Comparison of ENCODE assay signal across 8 mouse cellular contexts in the genomic region with DNA sequence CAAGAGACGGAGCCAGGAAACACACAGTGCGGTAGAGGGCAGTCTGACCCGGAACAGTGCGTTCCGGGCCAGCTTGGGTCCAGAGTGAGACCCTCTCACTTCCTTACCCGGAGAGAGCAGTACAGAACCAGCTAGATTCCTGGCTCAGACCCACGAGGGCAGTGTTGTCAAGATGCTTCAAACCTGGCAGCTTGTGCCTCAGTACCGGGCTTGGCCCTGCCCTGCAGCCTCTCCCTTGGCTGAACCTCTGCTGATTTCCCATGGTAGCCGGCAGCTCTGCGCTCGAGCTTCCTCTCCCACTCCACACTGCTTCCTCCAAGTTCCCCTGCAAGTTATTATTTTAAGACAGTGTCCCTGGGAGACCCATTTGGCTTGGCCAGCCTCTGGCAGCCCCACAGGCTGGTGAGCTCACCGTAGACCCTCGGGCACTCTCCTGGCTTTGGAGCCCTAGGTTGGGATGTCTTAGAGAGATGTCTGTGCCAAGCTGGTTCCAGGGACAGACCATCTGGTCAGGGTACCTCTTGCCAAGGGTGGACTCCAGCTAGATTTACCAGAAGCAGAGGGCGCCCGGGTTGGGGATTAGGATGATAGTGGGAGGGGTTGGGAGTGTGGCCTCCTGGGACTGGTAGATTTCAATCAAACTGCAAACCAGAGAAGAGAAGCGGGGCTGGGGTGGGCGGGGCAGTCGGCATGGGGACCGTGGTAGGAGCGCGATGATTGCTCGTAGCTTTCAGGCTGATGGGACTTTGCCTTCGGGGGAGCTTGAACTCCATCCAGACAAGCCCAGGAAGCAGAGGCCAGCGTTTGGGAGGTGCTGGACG. TPM values are rescaled to one million over a fixed set of nuclear protein-coding genes. Genes with fewer than 3 reads are reported as not detected.
DNase-seq lines count a peak whose midpoint lies in the region; ATAC-seq lines count a peak whose summit lies in the region.

No protein-coding gene starts in this region.

- H3K4me2 ChIP-seq in forebrain, embryonic 11.5 days (ENCODE audit: low read depth, low read length, severe bottlenecking) = peak overlapping the region; percentile 39
- peak overlapping the region; percentile 40 for H3K4me2 ChIP-seq in limb, embryonic 12.5 days
- peak overlapping the region; percentile 46 for H3K4me2 ChIP-seq in stomach, embryonic 15.5 days

- intact Hi-C loops in heart, postnatal 25 days (cut with DNase I) = no loop called here

- no peak overlapping the region for H3K9ac ChIP-seq in forebrain, embryonic 11.5 days (ENCODE audit: low read length)
- no peak overlapping the region for H3K9ac ChIP-seq in limb, embryonic 12.5 days (replicated peaks)
- no peak overlapping the region for H3K9ac ChIP-seq in stomach, embryonic 15.5 days

- no peaks in the 10 kb centered on the region for H3K27me3 ChIP-seq in forebrain, embryonic 11.5 days (ENCODE audit: control insufficient read depth, insufficient read depth, low read length)
- peaks cover 17% of the 10 kb centered on the region for H3K27me3 ChIP-seq in limb, embryonic 12.5 days
- H3K27me3 ChIP-seq in stomach, embryonic 15.5 days (replicated peaks) = no peaks in the 10 kb centered on the region

- 18% methylated on average over 25 of the region's 25 CpGs for WGBS in forebrain, embryonic 11.5 days
- WGBS in limb, embryonic 12.5 days = 23% methylated on average over 25 of the region's 25 CpGs
- WGBS in stomach, embryonic 15.5 days = 20% methylated on average over 25 of the region's 25 CpGs

- peaks cover 7% of the 10 kb centered on the region; the same call in 1 of the 2 replicates for H3K4me1 ChIP-seq in forebrain, embryonic 11.5 days (replicated peaks; ENCODE audit: control insufficient read depth, insufficient read depth, low read length)
- peaks cover 14% of the 10 kb centered on the region; the same call in 1 of the 2 replicates for H3K4me1 ChIP-seq in limb, embryonic 12.5 days (replicated peaks)
- H3K4me1 ChIP-seq in stomach, embryonic 15.5 days = peaks cover 6% of the 10 kb centered on the region; the same call in 1 of the 2 replicates

- peak; percentile 9 for DNase-seq in urinary bladder, postnatal 14 days (ENCODE audit: low spot score)
- DNase-seq in urinary bladder, adult 18-20 months (ENCODE audit: low spot score in 2 of 2) = no peak
- no peak for DNase-seq in forebrain, embryonic 11.5 days (ENCODE audit: low spot score)
- peak; percentile 14 for DNase-seq in heart, postnatal 25 days (ENCODE audit: low spot score)
- no peak for DNase-seq in layer of hippocampus, postnatal 36 days
- no peak for DNase-seq in urinary bladder, adult 2 months (ENCODE audit: low spot score)

- H3K9me3 ChIP-seq in forebrain, embryonic 11.5 days (ENCODE audit: control insufficient read depth, low read length) = no peaks in the 10 kb centered on the region
- H3K9me3 ChIP-seq in limb, embryonic 12.5 days = no peaks in the 10 kb centered on the region
- H3K9me3 ChIP-seq in stomach, embryonic 15.5 days = no peaks in the 10 kb centered on the region

- H3K4me3 ChIP-seq in forebrain, embryonic 11.5 days (ENCODE audit: low read depth, low read length) = no peak overlapping the region
- H3K4me3 ChIP-seq in limb, embryonic 12.5 days (replicated peaks) = peak overlapping the region; percentile 7; the same call in 1 of the 2 replicates
- H3K4me3 ChIP-seq in stomach, embryonic 15.5 days (replicated peaks) = no peak overlapping the region; the same call in 1 of the 2 replicates

- ATAC-seq in forebrain, embryonic 11.5 days (replicated peaks; ENCODE audit: low FRiP score) = no peak
- no peak for ATAC-seq in limb, embryonic 12.5 days (ENCODE audit: insufficient number of reproducible peaks, insufficient read depth, low FRiP score, low TSS enrichment, low read depth)
- peak; percentile 29; the same call in 1 of the 2 replicates for ATAC-seq in stomach, embryonic 15.5 days (ENCODE audit: insufficient read depth, low FRiP score, low read depth)

- no peaks in the 10 kb centered on the region for H3K36me3 ChIP-seq in forebrain, embryonic 11.5 days (ENCODE audit: control insufficient read depth, insufficient read depth, low read length)
- H3K36me3 ChIP-seq in limb, embryonic 12.5 days = no peaks in the 10 kb centered on the region
- H3K36me3 ChIP-seq in stomach, embryonic 15.5 days = no peaks in the 10 kb centered on the region

- no peak overlapping the region for H3K27ac ChIP-seq in forebrain, embryonic 11.5 days (ENCODE audit: low read depth, low read length)
- H3K27ac ChIP-seq in limb, embryonic 12.5 days = no peak overlapping the region
- H3K27ac ChIP-seq in stomach, embryonic 15.5 days = no peak overlapping the region

RNA-seq across cellular contexts. Expression of a gene that starts 35.1 kb away (rescaled TPM):
- 6.9 and 8.1 TPM in 2 replicates for polyA plus RNA-seq in forebrain, embryonic 11.5 days (2014; fragmentation: Nextera tagmentation; extraction: Ambion mirVana)
- total RNA-seq in heart, postnatal 25 days (2021) = 10 to 100 TPM in 1 of 2 experiments, 1 to 10 TPM in 1; 8.6 to 12.3 TPM
- polyA plus RNA-seq in limb, embryonic 12.5 days (2016; fragmentation: Nextera tagmentation; extraction: Ambion mirVana) = 3.8 and 4.1 TPM in 2 replicates
- polyA plus RNA-seq in stomach, embryonic 15.5 days (2015; fragmentation: Nextera tagmentation; extraction: Ambion mirVana) = 14.7 and 15.6 TPM in 2 replicates
- 100 to 1,000 TPM in 1 of 2 experiments, 10 to 100 TPM in 1; 83.4 to 109 TPM for total RNA-seq in layer of hippocampus, postnatal 36 days (2021)
- polyA plus RNA-seq in urinary bladder, adult 2 months (2012; rRNA removed) = 33.0 and 37.0 TPM in 2 replicates

RNA-seq across cellular contexts. Expression of a gene that starts 40.5 kb away (rescaled TPM):
- not detected in 2 replicates for polyA plus RNA-seq in forebrain, embryonic 11.5 days (2014; fragmentation: Nextera tagmentation; extraction: Ambion mirVana)
- not detected for total RNA-seq in heart, postnatal 25 days (2021)
- polyA plus RNA-seq in limb, embryonic 12.5 days (2016; fragmentation: Nextera tagmentation; extraction: Ambion mirVana) = not detected in 2 replicates
- polyA plus RNA-seq in stomach, embryonic 15.5 days (2015; fragmentation: Nextera tagmentation; extraction: Ambion mirVana) = not detected in 2 replicates
- not detected for total RNA-seq in layer of hippocampus, postnatal 36 days (2021)
- 0.21 and 0.34 TPM in 2 replicates for polyA plus RNA-seq in urinary bladder, adult 2 months (2012; rRNA removed)

RNA-seq across cellular contexts. Expression of a gene that starts 57.9 kb away (rescaled TPM):
- 1.3 and 2.6 TPM in 2 replicates for polyA plus RNA-seq in forebrain, embryonic 11.5 days (2014; fragmentation: Nextera tagmentation; extraction: Ambion mirVana)
- total RNA-seq in heart, postnatal 25 days (2021) = not detected
- not detected in 2 replicates for polyA plus RNA-seq in limb, embryonic 12.5 days (2016; fragmentation: Nextera tagmentation; extraction: Ambion mirVana)
- polyA plus RNA-seq in stomach, embryonic 15.5 days (2015; fragmentation: Nextera tagmentation; extraction: Ambion mirVana) = 0.21 and 0.37 TPM in 2 replicates
- total RNA-seq in layer of hippocampus, postnatal 36 days (2021) = 100 to 1,000 TPM; 602 to 611 TPM
- 0.08 and 0.18 TPM in 2 replicates for polyA plus RNA-seq in urinary bladder, adult 2 months (2012; rRNA removed)

Comparison
In these comparisons a context has a peak if more than half of its experiments do, and no peak if none do; other contexts are left out.
1. DNase-seq: peak in urinary bladder, postnatal 14 days (single experiment) and heart, postnatal 25 days (single experiment); none in urinary bladder, adult 18-20 months (0 of 2), forebrain, embryonic 11.5 days (single experiment), layer of hippocampus, postnatal 36 days (0 of 2) and urinary bladder, adult 2 months (single experiment).
2. Peak in every context shown above with its lines, with median percentiles within 50 percentile points of each other: H3K4me2 ChIP-seq.